Mouse (Mus musculus) skeletal muscle tissue, adult 2 months (tissue): ENCODE results near the gene Otor.

ENCODE experiments used
- DNase-seq: peaks from one replicate; pipeline ENCODE4 v3.0.0-alpha.2; 2012; ENCODE audit warnings: low read depth, low spot score

Otor gene

GRCm38 (mm10) chr2:143131098-143131646 is 52.9 kb downstream of the Otor start:
- DNase-seq = no peak
